Mouse (Mus musculus) monocyte, adult 5-6 weeks (primary cell): ENCODE measurements around the gene Tmem211. TPM values are rescaled to one million over a fixed set of nuclear protein-coding genes. Genes with fewer than 3 reads are reported as not detected.

ENCODE experiments used
- ATAC-seq: fragments of 153-309, 156-312 bp; replicated peaks from 2 replicates; pipeline ENCODE4 v1.8.0; 2017; ENCODE audit warnings: mild to moderate bottlenecking; ENCODE audit not compliant: low TSS enrichment, insufficient number of reproducible peaks, severe bottlenecking, poor library complexity, low FRiP score
- total RNA-seq: library from RNA; stranded (forward); fragments of 200-1000, 200-491, 200-594 nt; gene quantifications from 3 replicates; pipeline ENCODE4 v1.2.3, GENCODE M21; 2017

Gene Tmem211
- total RNA-seq, 1 experiment from 2014 or later: not detected

GRCm38 (mm10) chr5:113249263-113249930 is 22.7 kb downstream of the Tmem211 start:
- no peak for ATAC-seq

- ATAC-seq: no peak
These were observed 24.1 kb downstream of the Tmem211 start for GRCm38 (mm10) chr5:113250806-113251205.

GRCm38 (mm10) chr5:113265637-113266036 is 38.9 kb downstream of the Tmem211 start:
- ATAC-seq: no peak

- no peak for ATAC-seq
These were observed 41.5 kb downstream of the Tmem211 start for GRCm38 (mm10) chr5:113268246-113268645.

- ATAC-seq: no peak
These were observed 43.3 kb downstream of the Tmem211 start for GRCm38 (mm10) chr5:113270043-113270442.

- no peak for ATAC-seq
These were observed 44.6 kb downstream of the Tmem211 start for GRCm38 (mm10) chr5:113271207-113271811.

GRCm38 (mm10) chr5:113275839-113276238 is 49.1 kb downstream of the Tmem211 start:
- ATAC-seq: no peak

- ATAC-seq: no peak
These were observed 53.6 kb downstream of the Tmem211 start for GRCm38 (mm10) chr5:113280138-113280856.

- no peak for ATAC-seq
These were observed 54.8 kb downstream of the Tmem211 start for GRCm38 (mm10) chr5:113281557-113281956.

- ATAC-seq: no peak
These were observed 57.0 kb downstream of the Tmem211 start for GRCm38 (mm10) chr5:113283726-113284125.

GRCm38 (mm10) chr5:113285541-113285940 is 58.8 kb downstream of the Tmem211 start:
- no peak for ATAC-seq

GRCm38 (mm10) chr5:113286048-113286447 is 59.3 kb downstream of the Tmem211 start:
- no peak for ATAC-seq

GRCm38 (mm10) chr5:113286591-113287520 is 60.1 kb downstream of the Tmem211 start:
- no peak for ATAC-seq

GRCm38 (mm10) chr5:113287762-113288161 is 61.1 kb downstream of the Tmem211 start:
- ATAC-seq: no peak

- ATAC-seq: no peak
These were observed 61.8 kb downstream of the Tmem211 start for GRCm38 (mm10) chr5:113288490-113288889.
